Comparison of ENCODE assay signal across 8 mouse cellular contexts in the genomic region with DNA sequence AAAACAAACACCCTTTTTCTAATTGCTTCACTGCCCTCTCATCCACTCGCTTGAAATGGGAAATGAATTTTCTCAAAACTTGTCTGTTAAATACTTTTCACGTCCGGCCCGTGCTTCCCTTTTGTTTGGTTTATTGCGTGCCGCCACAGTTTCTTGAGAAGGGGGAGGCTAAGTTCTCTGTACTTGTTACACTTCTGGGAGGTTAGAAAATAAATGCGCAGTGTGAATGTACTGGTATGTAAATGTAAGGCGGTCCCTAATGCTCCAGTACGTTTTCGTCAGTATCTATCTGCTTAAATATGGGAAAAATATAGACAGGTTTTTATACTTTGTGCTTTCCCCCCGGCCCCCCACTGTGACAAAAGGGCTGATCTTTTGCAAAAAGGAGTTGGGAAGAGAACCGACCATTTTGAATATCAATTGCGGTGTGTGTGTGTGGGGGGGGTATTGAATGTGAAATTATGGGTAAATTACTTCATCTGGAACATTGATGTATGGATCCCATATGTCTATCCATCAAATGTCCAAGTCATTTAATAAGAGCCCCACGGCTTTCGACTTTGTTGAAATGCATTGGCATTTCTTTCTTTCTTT. TPM values are rescaled to one million over a fixed set of nuclear protein-coding genes. Genes with fewer than 3 reads are reported as not detected.
DNase-seq lines count a peak whose midpoint lies in the region; ATAC-seq lines count a peak whose summit lies in the region.

No protein-coding gene starts in this region.

- no peaks in the 10 kb centered on the region for H3K36me3 ChIP-seq in intestine, embryonic 15.5 days
- no peaks in the 10 kb centered on the region for H3K36me3 ChIP-seq in neural tube, embryonic 11.5 days (ENCODE audit: control insufficient read depth, insufficient read depth, low read length)

- no peak for ATAC-seq in CD4-positive, CD25-positive, alpha-beta regulatory T cell, adult 4 months
- ATAC-seq in intestine, embryonic 15.5 days = no peak
- ATAC-seq in neural tube, embryonic 11.5 days (ENCODE audit: insufficient read depth, low FRiP score, low TSS enrichment) = no peak

- peak overlapping the region; percentile 66 for H3K4me2 ChIP-seq in intestine, embryonic 15.5 days (replicated peaks)
- H3K4me2 ChIP-seq in neural tube, embryonic 11.5 days (ENCODE audit: low read depth) = peak overlapping the region; percentile 74

- intact Hi-C loops in gastrocnemius, postnatal 36 days (cut with DNase I) = loop anchor here (2.0 kb wide), 1 partner anchor 72 kb away; a partner anchor contains a TSS

- H3K9ac ChIP-seq in intestine, embryonic 15.5 days = peak overlapping the region; percentile 95
- peak overlapping the region; percentile 90 for H3K9ac ChIP-seq in neural tube, embryonic 11.5 days (ENCODE audit: low read length)

- H3K27me3 ChIP-seq in intestine, embryonic 15.5 days (replicated peaks) = no peaks in the 10 kb centered on the region
- no peaks in the 10 kb centered on the region for H3K27me3 ChIP-seq in neural tube, embryonic 11.5 days (ENCODE audit: control insufficient read depth, insufficient read depth, low read length)

- DNase-seq in CD4-positive, CD25-positive, alpha-beta regulatory T cell, adult 2 months (ENCODE audit: low read depth, low spot score) = peak; percentile 41
- peak; percentile 39 to 52 for DNase-seq in spleen, postnatal 36 days (ENCODE audit: low spot score in 2 of 2)
- no peak for DNase-seq in spleen, adult 12 weeks (ENCODE audit: low spot score)
- no peak for DNase-seq in neural tube, embryonic 11.5 days (ENCODE audit: low spot score)
- DNase-seq in left cerebral cortex, adult 9 months (ENCODE audit: low spot score in 2 of 2) = no peak
- no peak for DNase-seq in gastrocnemius, postnatal 36 days

- 2% methylated on average over 15 of the region's 15 CpGs for WGBS in intestine, embryonic 15.5 days
- 3% methylated on average over 15 of the region's 15 CpGs for WGBS in neural tube, embryonic 11.5 days

- peak overlapping the region; percentile 93 for H3K4me3 ChIP-seq in intestine, embryonic 15.5 days (replicated peaks)
- H3K4me3 ChIP-seq in neural tube, embryonic 11.5 days (ENCODE audit: low read depth, low read length) = peak overlapping the region; percentile 81

- H3K27ac ChIP-seq in intestine, embryonic 15.5 days = peak overlapping the region; percentile 100
- peak overlapping the region; percentile 97 for H3K27ac ChIP-seq in neural tube, embryonic 11.5 days (ENCODE audit: low read depth, low read length)

- H3K9me3 ChIP-seq in intestine, embryonic 15.5 days = no peaks in the 10 kb centered on the region
- H3K9me3 ChIP-seq in neural tube, embryonic 11.5 days (ENCODE audit: control insufficient read depth, low read length) = no peaks in the 10 kb centered on the region

- peaks cover 6% of the 10 kb centered on the region; the same call in 1 of the 2 replicates for H3K4me1 ChIP-seq in intestine, embryonic 15.5 days (replicated peaks)
- H3K4me1 ChIP-seq in neural tube, embryonic 11.5 days (ENCODE audit: control insufficient read depth, insufficient read depth, low read length) = peaks cover 9% of the 10 kb centered on the region

RNA-seq across cellular contexts. Expression of a gene that starts 1.2 kb away (rescaled TPM):
- polyA plus RNA-seq in CD4-positive, CD25-positive, alpha-beta regulatory T cell, adult 4 months (2017; shearing (Covaris generic)) = 100 to 1,000 TPM; 666 to 730 TPM
- 427 and 443 TPM in 2 replicates for polyA plus RNA-seq in intestine, embryonic 15.5 days (2015; fragmentation: Nextera tagmentation; extraction: Ambion mirVana)
- polyA plus RNA-seq in neural tube, embryonic 11.5 days (2014; fragmentation: Nextera tagmentation; extraction: Ambion mirVana) = 494 and 512 TPM in 2 replicates
- 100 to 1,000 TPM; 121 to 134 TPM for total RNA-seq in gastrocnemius, postnatal 36 days (2021)

Comparison
In these comparisons a context has a peak if more than half of its experiments do, and no peak if none do; other contexts are left out.
1. DNase-seq: peak in CD4-positive, CD25-positive, alpha-beta regulatory T cell, adult 2 months (single experiment) and spleen, postnatal 36 days (2 of 2); none in spleen, adult 12 weeks (single experiment), neural tube, embryonic 11.5 days (single experiment), left cerebral cortex, adult 9 months (0 of 2) and gastrocnemius, postnatal 36 days (0 of 2).